Mouse (Mus musculus): ENCODE measurements at regions not wholly inside any gene's neighbourhood (a gene's known extent, or its start where the extent isn't known, plus 50 kb on each side); places are given as distances from the start of the nearest gene placed in this dataset.

GRCm38 (mm10) chr3:144104366-144104765 is 100.7 kb downstream of the Lmo4 start:
- no peaks in the 10 kb centered on the region for H3K36me3 ChIP-seq
- no peak overlapping the region for H3K27ac ChIP-seq
- H3K4me2 ChIP-seq (replicated peaks): no peak overlapping the region
- H3K9ac ChIP-seq: no peak overlapping the region
- no peak overlapping the region for H3K4me3 ChIP-seq
- 84% methylated on average over 4 of the region's 4 CpGs for WGBS
- no peaks in the 10 kb centered on the region for H3K9me3 ChIP-seq (replicated peaks)
- no peaks in the 10 kb centered on the region for H3K27me3 ChIP-seq
- ATAC-seq (ENCODE audit: low FRiP score): no peak
- no peaks in the 10 kb centered on the region for H3K4me1 ChIP-seq

- 91% methylated on average over 2 of the region's 2 CpGs for WGBS
- no peaks in the 10 kb centered on the region for H3K36me3 ChIP-seq
- H3K4me3 ChIP-seq: no peak overlapping the region
- ATAC-seq (ENCODE audit: low FRiP score): no peak
- no peak overlapping the region for H3K27ac ChIP-seq
- no peak overlapping the region for H3K4me2 ChIP-seq (replicated peaks)
- H3K9ac ChIP-seq: no peak overlapping the region
- no peaks in the 10 kb centered on the region for H3K27me3 ChIP-seq
- H3K4me1 ChIP-seq: no peaks in the 10 kb centered on the region
- H3K9me3 ChIP-seq (replicated peaks): no peaks in the 10 kb centered on the region
These were observed 105.6 kb downstream of the Lmo4 start for GRCm38 (mm10) chr3:144099444-144099843.

GRCm38 (mm10) chr3:144098762-144099161 is 106.3 kb downstream of the Lmo4 start:
- no peak for ATAC-seq (ENCODE audit: low FRiP score)
- WGBS: 69% methylated on average over 8 of the region's 8 CpGs
- H3K27ac ChIP-seq: no peak overlapping the region
- H3K4me2 ChIP-seq (replicated peaks): no peak overlapping the region
- no peak overlapping the region for H3K4me3 ChIP-seq
- no peaks in the 10 kb centered on the region for H3K27me3 ChIP-seq
- H3K4me1 ChIP-seq: no peaks in the 10 kb centered on the region
- H3K9me3 ChIP-seq (replicated peaks): no peaks in the 10 kb centered on the region
- no peak overlapping the region for H3K9ac ChIP-seq
- no peaks in the 10 kb centered on the region for H3K36me3 ChIP-seq

GRCm38 (mm10) chr3:144091231-144091630 is 113.8 kb downstream of the Lmo4 start:
- WGBS: 80% methylated on average over 1 of the region's 1 CpGs
- no peaks in the 10 kb centered on the region for H3K4me1 ChIP-seq
- H3K4me2 ChIP-seq (replicated peaks): no peak overlapping the region
- no peak overlapping the region for H3K4me3 ChIP-seq
- no peak overlapping the region for H3K9ac ChIP-seq
- no peak overlapping the region for H3K27ac ChIP-seq
- ATAC-seq (ENCODE audit: low FRiP score): no peak
- H3K27me3 ChIP-seq: no peaks in the 10 kb centered on the region
- no peaks in the 10 kb centered on the region for H3K36me3 ChIP-seq
- H3K9me3 ChIP-seq (replicated peaks): no peaks in the 10 kb centered on the region

GRCm38 (mm10) chr3:144089790-144090256 is 115.2 kb downstream of the Lmo4 start:
- no peak overlapping the region for H3K4me2 ChIP-seq (replicated peaks)
- H3K4me3 ChIP-seq: no peak overlapping the region
- WGBS: 65% methylated on average over 8 of the region's 8 CpGs
- no peaks in the 10 kb centered on the region for H3K9me3 ChIP-seq (replicated peaks)
- no peaks in the 10 kb centered on the region for H3K4me1 ChIP-seq
- no peak for ATAC-seq (ENCODE audit: low FRiP score)
- no peaks in the 10 kb centered on the region for H3K36me3 ChIP-seq
- H3K27me3 ChIP-seq: no peaks in the 10 kb centered on the region
- H3K27ac ChIP-seq: no peak overlapping the region
- no peak overlapping the region for H3K9ac ChIP-seq

- H3K36me3 ChIP-seq: no peaks in the 10 kb centered on the region
- 75% methylated on average over 18 of the region's 18 CpGs for WGBS
- H3K27ac ChIP-seq: no peak overlapping the region
- H3K4me3 ChIP-seq: no peak overlapping the region
- no peak for ATAC-seq (ENCODE audit: low FRiP score)
- H3K4me1 ChIP-seq: no peaks in the 10 kb centered on the region
- H3K9me3 ChIP-seq (replicated peaks): no peaks in the 10 kb centered on the region
- no peak overlapping the region for H3K9ac ChIP-seq
- H3K27me3 ChIP-seq: no peaks in the 10 kb centered on the region
- no peak overlapping the region for H3K4me2 ChIP-seq (replicated peaks)
These were observed 116.6 kb downstream of the Lmo4 start for GRCm38 (mm10) chr3:144088261-144088884.

- Histone ChIP-seq H3K4me1 (no peaks in the 10 kb centered on the region), H3K4me2 (replicated peaks) (no peak overlapping the region), H3K27me3 (no peaks in the 10 kb centered on the region), H3K9me3 (replicated peaks) (no peaks in the 10 kb centered on the region), H3K4me3 (no peak overlapping the region), H3K27ac (no peak overlapping the region), H3K9ac (no peak overlapping the region), H3K36me3 (no peaks in the 10 kb centered on the region)
- ATAC-seq (ENCODE audit: low FRiP score): no peak
- 80% methylated on average over 7 of the region's 7 CpGs for WGBS
These were observed 117.2 kb downstream of the Lmo4 start for GRCm38 (mm10) chr3:144087771-144088170.

- Histone ChIP-seq H3K9ac (no peak overlapping the region), H3K9me3 (replicated peaks) (no peaks in the 10 kb centered on the region), H3K27me3 (no peaks in the 10 kb centered on the region), H3K4me2 (replicated peaks) (no peak overlapping the region), H3K27ac (no peak overlapping the region), H3K4me1 (no peaks in the 10 kb centered on the region), H3K36me3 (no peaks in the 10 kb centered on the region), H3K4me3 (no peak overlapping the region)
- WGBS: 79% methylated on average over 3 of the region's 3 CpGs
- no peak for ATAC-seq (ENCODE audit: low FRiP score)
These were observed 118.8 kb downstream of the Lmo4 start for GRCm38 (mm10) chr3:144086176-144086575.

GRCm38 (mm10) chr3:144079960-144080359 is 125.1 kb downstream of the Lmo4 start:
- Histone ChIP-seq H3K9ac (no peak overlapping the region), H3K9me3 (replicated peaks) (no peaks in the 10 kb centered on the region), H3K27me3 (no peaks in the 10 kb centered on the region), H3K4me2 (replicated peaks) (no peak overlapping the region), H3K4me1 (no peaks in the 10 kb centered on the region), H3K27ac (no peak overlapping the region), H3K4me3 (no peak overlapping the region), H3K36me3 (no peaks in the 10 kb centered on the region)
- ATAC-seq (ENCODE audit: low FRiP score): no peak
- WGBS: 91% methylated on average over 3 of the region's 3 CpGs

- ATAC-seq (ENCODE audit: low FRiP score): no peak
- Histone ChIP-seq H3K4me2 (replicated peaks) (no peak overlapping the region), H3K4me3 (no peak overlapping the region), H3K9ac (no peak overlapping the region), H3K27me3 (no peaks in the 10 kb centered on the region), H3K9me3 (replicated peaks) (no peaks in the 10 kb centered on the region), H3K27ac (no peak overlapping the region), H3K4me1 (no peaks in the 10 kb centered on the region), H3K36me3 (no peaks in the 10 kb centered on the region)
- WGBS: 74% methylated on average over 13 of the region's 13 CpGs
These were observed 126.7 kb downstream of the Lmo4 start for GRCm38 (mm10) chr3:144078198-144078935.

- 86% methylated on average over 10 of the region's 10 CpGs for WGBS
- Histone ChIP-seq H3K27me3 (no peaks in the 10 kb centered on the region), H3K36me3 (no peaks in the 10 kb centered on the region), H3K27ac (no peak overlapping the region), H3K9me3 (replicated peaks) (no peaks in the 10 kb centered on the region), H3K4me1 (no peaks in the 10 kb centered on the region), H3K9ac (no peak overlapping the region), H3K4me2 (replicated peaks) (no peak overlapping the region), H3K4me3 (no peak overlapping the region)
- ATAC-seq (ENCODE audit: low FRiP score): no peak
These were observed 135.0 kb downstream of the Lmo4 start for GRCm38 (mm10) chr3:144069979-144070540.

- no peak for ATAC-seq (ENCODE audit: low FRiP score)
- no peaks in the 10 kb centered on the region for H3K36me3 ChIP-seq
- H3K9me3 ChIP-seq (replicated peaks): no peaks in the 10 kb centered on the region
- no peak overlapping the region for H3K4me2 ChIP-seq (replicated peaks)
- H3K27me3 ChIP-seq: no peaks in the 10 kb centered on the region
- H3K9ac ChIP-seq: no peak overlapping the region
- 84% methylated on average over 3 of the region's 3 CpGs for WGBS
- no peak overlapping the region for H3K27ac ChIP-seq
- H3K4me3 ChIP-seq: no peak overlapping the region
- H3K4me1 ChIP-seq: no peaks in the 10 kb centered on the region
These were observed 138.0 kb downstream of the Lmo4 start for GRCm38 (mm10) chr3:144067016-144067415.

GRCm38 (mm10) chr3:144058106-144058505 is 146.9 kb downstream of the Lmo4 start:
- H3K4me2 ChIP-seq (replicated peaks): no peak overlapping the region
- H3K4me1 ChIP-seq: no peaks in the 10 kb centered on the region
- H3K4me3 ChIP-seq: no peak overlapping the region
- H3K27ac ChIP-seq: no peak overlapping the region
- H3K27me3 ChIP-seq: no peaks in the 10 kb centered on the region
- 83% methylated on average over 4 of the region's 4 CpGs for WGBS
- ATAC-seq (ENCODE audit: low FRiP score): no peak
- no peaks in the 10 kb centered on the region for H3K36me3 ChIP-seq
- no peaks in the 10 kb centered on the region for H3K9me3 ChIP-seq (replicated peaks)
- no peak overlapping the region for H3K9ac ChIP-seq

All from hindbrain, embryonic 12.5 days (tissue).